Mouse (Mus musculus) neural tube, embryonic 14.5 days (tissue): ENCODE data around the gene Ifna5. TPM values are rescaled to one million over a fixed set of nuclear protein-coding genes. Genes with fewer than 3 reads are reported as not detected.
"Not testable (repeated sequence)": the region's sequence is repeated elsewhere in the genome, so short reads cannot be mapped to it uniquely, and the experiment has no call there.

Experiments used
- ATAC-seq: fragments of 200-750 bp; cut with Nextera tagmentation; 2 replicates; pipeline ENCODE4 v1.8.0; 2017; ENCODE audit warnings: low read depth, mild to moderate bottlenecking, moderate TSS enrichment, moderate library complexity
- H3K27ac ChIP-seq: fragments of 300-500 bp; sonication (generic); 2 replicates; pipeline ENCODE4 v1.5.1; 2014; ENCODE audit warnings: low read depth, mild to moderate bottlenecking, control low read depth, low read length, moderate library complexity, mixed read lengths
- H3K27me3 ChIP-seq: fragments of 300-500 bp; sonication (generic); 2 replicates; pipeline ENCODE4 v1.6.1; 2014; ENCODE audit warnings: low read length; ENCODE audit not compliant: control insufficient read depth, insufficient read depth
- H3K36me3 ChIP-seq: fragments of 300-500 bp; sonication (generic); 2 replicates; pipeline ENCODE4 v1.6.1; 2014; ENCODE audit warnings: low read length, mixed read lengths; ENCODE audit not compliant: control insufficient read depth, insufficient read depth
- H3K4me1 ChIP-seq: fragments of 300-500 bp; sonication (generic); 2 replicates; pipeline ENCODE4 v1.6.1; 2014; ENCODE audit warnings: low read length; ENCODE audit not compliant: control insufficient read depth, insufficient read depth
- H3K4me2 ChIP-seq: fragments of 300-500 bp; sonication (generic); 2 replicates; pipeline ENCODE4 v1.6.1; 2014; ENCODE audit warnings: mild to moderate bottlenecking, low read depth, low read length, control low read depth
- H3K4me3 ChIP-seq: fragments of 300-500 bp; sonication (generic); 2 replicates; pipeline ENCODE4 v1.5.1; 2014; ENCODE audit warnings: low read depth, low read length, control low read depth, mixed read lengths
- H3K9ac ChIP-seq: fragments of 300-500 bp; sonication (generic); replicated peaks from 2 replicates; pipeline ENCODE4 v1.6.1; 2014; ENCODE audit warnings: low read depth, mild to moderate bottlenecking, control low read depth, low read length, mixed read lengths
- H3K9me3 ChIP-seq: fragments of 300-500 bp; sonication (generic); 2 replicates; pipeline ENCODE4 v1.6.1; 2016; ENCODE audit warnings: low read length; ENCODE audit not compliant: control insufficient read depth
- WGBS: fragments of 180-500 bp; shearing (Covaris S2); extraction: QIAGEN DNeasy Blood & Tissue Kit; methylation state at CpG from one replicate; pipeline ENCODE4 v1.1.7; 2014; 5-methylcytosine and 5-hydroxymethylcytosine counted together
- polyA plus RNA-seq: library from polyadenylated mRNA; unstranded; fragments of >200 nt; fragmentation: Nextera tagmentation; extraction: Ambion mirVana; gene quantifications from 2 replicates; pipeline ENCODE4 v1.2.1, GENCODE M21; 2014

Gene Ifna5
- not detected in 2 replicates for polyA plus RNA-seq

GRCm38 (mm10) chr4:88835225-88835624, at the start of gene Ifna5:
Gene Ifna5 (plus strand): TSS chr4:88835525.
- H3K4me1 ChIP-seq, H3K4me2 ChIP-seq, H3K9me3 ChIP-seq, H3K27ac ChIP-seq, H3K36me3 ChIP-seq, H3K4me3 ChIP-seq, H3K27me3 ChIP-seq, H3K9ac ChIP-seq, ATAC-seq: not testable (repeated sequence)
- WGBS: 92% methylated on average over 1 of the region's 1 CpGs

GRCm38 (mm10) chr4:88788402-88788801, 46.9 kb upstream of the Ifna5 start, which contains the start of gene Gm13277:
Gene Gm13277 (plus strand): TSS chr4:88788632.
- WGBS: 0% methylated on average over 1 of the region's 28 CpGs
- ATAC-seq, H3K9ac ChIP-seq, H3K27me3 ChIP-seq, H3K36me3 ChIP-seq, H3K27ac ChIP-seq, H3K4me2 ChIP-seq, H3K4me1 ChIP-seq, H3K4me3 ChIP-seq, H3K9me3 ChIP-seq: not testable (repeated sequence)

- H3K9me3 ChIP-seq, H3K27me3 ChIP-seq, ATAC-seq, H3K9ac ChIP-seq, H3K4me1 ChIP-seq, H3K4me2 ChIP-seq, H3K27ac ChIP-seq, H3K36me3 ChIP-seq, H3K4me3 ChIP-seq: not testable (repeated sequence)
- WGBS: no CpG with 5 or more reads among the region's 28 CpGs
Observed at GRCm38 (mm10) chr4:88791250-88791649, 44.1 kb upstream of the Ifna5 start, which contains the start of gene Gm13278. Gene Gm13278 (plus strand): TSS chr4:88791550.

GRCm38 (mm10) chr4:88793936-88794675, 41.2 kb upstream of the Ifna5 start, which contains the start of gene Gm13275:
Gene Gm13275 (plus strand): TSS chr4:88794487.
- not testable (repeated sequence) for ATAC-seq, H3K9ac ChIP-seq, H3K9me3 ChIP-seq, H3K4me1 ChIP-seq, H3K4me2 ChIP-seq, H3K27ac ChIP-seq, H3K4me3 ChIP-seq, H3K36me3 ChIP-seq, H3K27me3 ChIP-seq
- whole genome bisulfite sequencing: 2% methylated on average over 5 of the region's 52 CpGs

GRCm38 (mm10) chr4:88797097-88797496, 38.2 kb upstream of the Ifna5 start, which contains the start of gene Gm13279:
Gene Gm13279 (plus strand): TSS chr4:88797397.
- not testable (repeated sequence) for H3K4me3 ChIP-seq, ATAC-seq, H3K4me1 ChIP-seq, H3K36me3 ChIP-seq, H3K4me2 ChIP-seq, H3K9me3 ChIP-seq, H3K27ac ChIP-seq, H3K9ac ChIP-seq, H3K27me3 ChIP-seq
- WGBS: no CpG with 5 or more reads among the region's 28 CpGs

GRCm38 (mm10) chr4:88799365-88799764, 36.0 kb upstream of the Ifna5 start, which contains the start of gene Gm13285:
Gene Gm13285 (plus strand): TSS chr4:88799665.
- 0% methylated on average over 1 of the region's 7 CpGs for WGBS
- not testable (repeated sequence) for H3K27ac ChIP-seq

GRCm38 (mm10) chr4:88802954-88803353, 32.4 kb upstream of the Ifna5 start, which contains the start of gene Gm13287:
Gene Gm13287 (plus strand): TSS chr4:88803254.
- H3K27ac ChIP-seq, ATAC-seq, H3K36me3 ChIP-seq, H3K4me3 ChIP-seq, H3K4me1 ChIP-seq, H3K9ac ChIP-seq, H3K4me2 ChIP-seq, H3K9me3 ChIP-seq, H3K27me3 ChIP-seq: not testable (repeated sequence)
- WGBS: no CpG with 5 or more reads among the region's 29 CpGs

More at GRCm38 (mm10) chr4:88799365-88799764, 36.0 kb upstream of the Ifna5 start, which contains the start of gene Gm13285:
- not testable (repeated sequence) for H3K4me2 ChIP-seq, H3K4me3 ChIP-seq, H3K36me3 ChIP-seq, ATAC-seq, H3K4me1 ChIP-seq, H3K9ac ChIP-seq, H3K27me3 ChIP-seq, H3K9me3 ChIP-seq

GRCm38 (mm10) chr4:88805231-88805630, 30.1 kb upstream of the Ifna5 start, which contains the start of gene Gm13288:
Gene Gm13288 (plus strand): TSS chr4:88805531.
- not testable (repeated sequence) for H3K4me2 ChIP-seq, ATAC-seq, H3K4me1 ChIP-seq, H3K4me3 ChIP-seq, H3K9ac ChIP-seq, H3K27me3 ChIP-seq, H3K36me3 ChIP-seq, H3K27ac ChIP-seq, H3K9me3 ChIP-seq
- WGBS: no CpG with 5 or more reads among the region's 8 CpGs

GRCm38 (mm10) chr4:88805761-88806160, 29.6 kb upstream of the Ifna5 start:
- not testable (repeated sequence) for ATAC-seq, H3K36me3 ChIP-seq, H3K4me3 ChIP-seq, H3K27me3 ChIP-seq, H3K9me3 ChIP-seq, H3K9ac ChIP-seq, H3K27ac ChIP-seq, H3K4me2 ChIP-seq, H3K4me1 ChIP-seq
- 0% methylated on average over 7 of the region's 34 CpGs for WGBS
